Mouse (Mus musculus): ENCODE measurements at regions not wholly inside any gene's neighbourhood (a gene's known extent, or its start where the extent isn't known, plus 50 kb on each side); places are given as distances from the start of the nearest gene placed in this dataset.

DNA sequence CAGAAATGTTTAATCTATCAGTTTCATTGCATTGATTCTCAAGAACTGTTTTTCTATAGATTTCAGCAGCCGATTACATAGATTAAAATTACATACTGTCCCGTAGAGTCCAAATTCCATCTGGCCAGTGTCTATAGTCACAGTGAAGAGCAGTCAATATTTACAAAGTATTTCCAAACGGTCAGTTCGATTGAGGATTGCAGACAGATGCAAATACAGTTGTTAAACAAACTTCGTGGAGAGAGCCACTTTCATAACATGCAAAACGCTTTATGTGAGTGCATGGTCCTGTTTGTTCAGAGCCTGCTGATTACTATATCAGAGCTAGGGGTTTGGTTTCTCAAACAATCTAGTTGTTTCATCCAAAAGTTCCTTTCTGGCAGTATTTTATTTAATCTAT is 301.0 kb upstream of the Diaph2 start:
- no peak overlapping the region for H3K4me3 ChIP-seq (replicated peaks; ENCODE audit: low read length)
- DNase-seq (ENCODE audit: low spot score) (no peak), ATAC-seq (ENCODE audit: low FRiP score, low read depth) (no peak)
- H3K27me3 ChIP-seq (ENCODE audit: control insufficient read depth, insufficient read depth, low read length) = no peaks in the 10 kb centered on the region
- no peak overlapping the region for H3K4me2 ChIP-seq (replicated peaks; ENCODE audit: low read depth, low read length, severe bottlenecking)
- H3K9ac ChIP-seq (ENCODE audit: low read depth, low read length, severe bottlenecking) = no peak overlapping the region
- H3K27ac ChIP-seq (replicated peaks; ENCODE audit: low read depth, low read length) = no peak overlapping the region
- TF ChIP-seq POLR2A (IDR thresholded peaks at IDR 0.05; ENCODE audit: borderline replicate concordance, extremely low read depth, insufficient read depth, insufficient read length) = no peak
- no peaks in the 10 kb centered on the region for H3K9me3 ChIP-seq (ENCODE audit: control insufficient read depth, low read length)
- no peaks in the 10 kb centered on the region for H3K36me3 ChIP-seq (ENCODE audit: control insufficient read depth, insufficient read depth, low read length)
- no peaks in the 10 kb centered on the region for H3K4me1 ChIP-seq (ENCODE audit: control insufficient read depth, insufficient read depth, low read length)
- 87% methylated on average over 6 of the region's 6 CpGs for WGBS

GRCm38 (mm10) chrX:129476216-129476615 is 273.3 kb upstream of the Diaph2 start:
- WGBS = 69% methylated on average over 5 of the region's 6 CpGs
- ATAC-seq (ENCODE audit: low FRiP score, low read depth) (no peak), DNase-seq (ENCODE audit: low spot score) (no peak)
- Histone ChIP-seq H3K4me1 (ENCODE audit: control insufficient read depth, insufficient read depth, low read length) (no peaks in the 10 kb centered on the region), H3K4me3 (replicated peaks; ENCODE audit: low read length) (no peak overlapping the region), H3K9me3 (ENCODE audit: control insufficient read depth, low read length) (no peaks in the 10 kb centered on the region), H3K36me3 (ENCODE audit: control insufficient read depth, insufficient read depth, low read length) (no peaks in the 10 kb centered on the region), H3K9ac (ENCODE audit: low read depth, low read length, severe bottlenecking) (no peak overlapping the region), H3K4me2 (replicated peaks; ENCODE audit: low read depth, low read length, severe bottlenecking) (no peak overlapping the region), H3K27me3 (ENCODE audit: control insufficient read depth, insufficient read depth, low read length) (no peaks in the 10 kb centered on the region), H3K27ac (replicated peaks; ENCODE audit: low read depth, low read length) (no peak overlapping the region)
- TF ChIP-seq POLR2A (IDR thresholded peaks at IDR 0.05; ENCODE audit: borderline replicate concordance, extremely low read depth, insufficient read depth, insufficient read length) = no peak

GRCm38 (mm10) chrX:129494562-129494961 is 255.0 kb upstream of the Diaph2 start:
- no peak for TF ChIP-seq POLR2A (IDR thresholded peaks at IDR 0.05; ENCODE audit: borderline replicate concordance, extremely low read depth, insufficient read depth, insufficient read length)
- Histone ChIP-seq H3K9me3 (ENCODE audit: control insufficient read depth, low read length) (no peaks in the 10 kb centered on the region), H3K9ac (ENCODE audit: low read depth, low read length, severe bottlenecking) (no peak overlapping the region), H3K4me2 (replicated peaks; ENCODE audit: low read depth, low read length, severe bottlenecking) (no peak overlapping the region), H3K4me3 (replicated peaks; ENCODE audit: low read length) (no peak overlapping the region), H3K27ac (replicated peaks; ENCODE audit: low read depth, low read length) (no peak overlapping the region), H3K4me1 (ENCODE audit: control insufficient read depth, insufficient read depth, low read length) (no peaks in the 10 kb centered on the region), H3K36me3 (ENCODE audit: control insufficient read depth, insufficient read depth, low read length) (no peaks in the 10 kb centered on the region), H3K27me3 (ENCODE audit: control insufficient read depth, insufficient read depth, low read length) (no peaks in the 10 kb centered on the region)
- DNase-seq (ENCODE audit: low spot score) (peak; percentile 10), ATAC-seq (ENCODE audit: low FRiP score, low read depth) (no peak)
- 24% methylated on average over 2 of the region's 2 CpGs for WGBS

Measured in limb, embryonic 14.5 days (tissue).